Mouse (Mus musculus): ENCODE results near the gene Olfr1223. TPM values are rescaled to one million over a fixed set of nuclear protein-coding genes. Genes with fewer than 3 reads are reported as not detected.
"Not testable (repeated sequence)": the region's sequence is repeated elsewhere in the genome, so short reads cannot be mapped to it uniquely, and the experiment has no call there.

Gene Olfr1223
- not detected in 2 replicates for polyA plus RNA-seq (2015; fragmentation: Nextera tagmentation; extraction: Ambion mirVana)

DNA sequence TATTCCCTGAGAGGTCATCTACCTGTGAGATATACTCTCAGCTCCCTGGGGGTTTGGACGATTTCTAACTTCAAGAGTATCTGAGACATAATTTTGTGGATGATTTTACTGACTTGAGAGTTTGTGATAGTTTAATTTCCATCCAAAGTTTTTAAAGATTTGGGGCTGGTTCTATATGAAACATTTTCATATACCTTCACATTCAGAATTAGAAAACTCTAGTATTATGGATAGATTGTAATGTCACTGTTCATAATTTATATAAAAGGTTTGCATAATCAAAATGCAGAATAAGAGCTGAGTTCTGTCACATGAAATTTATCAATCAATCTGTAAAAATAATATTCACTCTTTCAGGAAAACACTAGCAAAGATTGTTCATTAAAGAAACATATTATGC is at the start of gene Olfr1223:
Gene Olfr1223 (minus strand): TSS at position 101 of the 400 bp plus-strand sequence.
- H3K36me3 ChIP-seq (ENCODE audit: control insufficient read depth, insufficient read depth, low read length), result no peaks in the 10 kb centered on the region
- H3K4me2 ChIP-seq (replicated peaks; ENCODE audit: low read depth), result no peak within 1 kb of the TSS
- no peaks in the 10 kb centered on the region for H3K4me1 ChIP-seq (replicated peaks; ENCODE audit: control insufficient read depth, insufficient read depth)
- ATAC-seq (ENCODE audit: low FRiP score, low TSS enrichment) (no peak), DNase-seq (ENCODE audit: low spot score) (no peak)
- no peak within 1 kb of the TSS for H3K4me3 ChIP-seq (ENCODE audit: low read depth, low read length)
- TF ChIP-seq CTCF (IDR thresholded peaks at IDR 0.05; ENCODE audit: low read depth) (no peak), EP300 (optimal IDR thresholded peaks at IDR 0.05) (no peak)
- 54% methylated on average over 1 of the region's 1 CpGs for WGBS
- no peaks in the 10 kb centered on the region for H3K27me3 ChIP-seq (ENCODE audit: control insufficient read depth, insufficient read depth, low read length)
- no peak within 1 kb of the TSS for H3K27ac ChIP-seq (replicated peaks)
- H3K9me3 ChIP-seq (ENCODE audit: control insufficient read depth, low read length), result no peaks in the 10 kb centered on the region
- no peak within 1 kb of the TSS for H3K9ac ChIP-seq (ENCODE audit: low read length)

DNA sequence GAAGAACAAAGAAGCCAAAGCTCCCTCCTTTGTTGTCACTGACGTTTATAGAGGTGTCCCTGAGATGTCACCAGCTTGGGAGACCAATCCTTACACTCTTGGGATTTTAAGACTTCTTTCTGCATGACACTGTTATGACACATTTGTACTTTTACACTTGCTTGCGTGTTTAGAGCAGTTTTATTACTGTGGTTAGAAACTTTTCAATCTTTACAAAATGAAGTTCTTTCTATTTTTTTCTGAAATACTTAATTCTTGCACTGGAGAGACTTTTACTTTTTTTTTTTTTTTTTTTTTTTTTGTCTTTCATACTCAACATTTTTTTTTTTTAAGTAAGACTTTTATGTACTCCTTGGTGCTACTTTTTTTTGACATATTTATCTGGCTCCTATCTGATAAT is 48.6 kb upstream of the Olfr1223 start, which contains the start of gene Olfr1226:
Gene Olfr1226 (minus strand): TSS at position 101 of the 400 bp plus-strand sequence.
- no peak for TF ChIP-seq CTCF (IDR thresholded peaks at IDR 0.05; ENCODE audit: low read depth)
- no peak for TF ChIP-seq EP300 (optimal IDR thresholded peaks at IDR 0.05)

DNA sequence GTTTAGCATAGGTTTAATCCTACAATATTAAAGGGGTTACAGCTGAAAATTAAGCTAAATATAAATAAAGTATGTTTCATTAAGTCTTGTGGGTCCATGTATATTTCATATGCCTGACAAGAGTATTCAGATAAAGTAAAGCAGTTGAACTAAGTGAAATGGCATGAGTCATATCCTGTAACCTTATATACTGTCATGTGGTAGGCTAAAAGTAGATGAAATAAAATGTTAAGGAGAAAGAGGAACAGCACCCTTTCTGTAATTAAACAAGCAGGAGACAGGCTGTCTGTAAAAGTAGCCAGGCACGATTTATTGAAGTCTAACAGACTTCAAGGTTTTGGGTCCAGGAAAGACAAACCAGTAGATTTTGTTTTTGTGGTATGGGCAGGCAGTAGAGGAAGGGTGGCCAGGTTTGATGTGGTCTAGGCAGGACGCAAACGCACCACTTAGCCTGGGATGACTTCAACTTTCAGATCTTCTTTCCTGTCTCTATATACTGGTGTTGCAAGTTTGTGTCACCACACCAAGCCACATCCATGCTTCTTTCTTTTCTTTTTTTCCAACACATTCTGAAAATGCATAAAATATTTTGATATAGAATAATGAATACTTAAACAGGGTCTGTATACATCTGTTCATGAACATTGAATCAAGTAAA is 45.1 kb upstream of the Olfr1223 start:
- H3K4me1 ChIP-seq (replicated peaks; ENCODE audit: control insufficient read depth, insufficient read depth), result no peaks in the 10 kb centered on the region
- TF ChIP-seq EP300 (optimal IDR thresholded peaks at IDR 0.05), result no peak
- no peak for TF ChIP-seq CTCF (IDR thresholded peaks at IDR 0.05; ENCODE audit: low read depth)
- DNase-seq (ENCODE audit: low spot score) (no peak), ATAC-seq (ENCODE audit: low FRiP score, low TSS enrichment) (no peak)
- no peaks in the 10 kb centered on the region for H3K27me3 ChIP-seq (ENCODE audit: control insufficient read depth, insufficient read depth, low read length)
- H3K36me3 ChIP-seq (ENCODE audit: control insufficient read depth, insufficient read depth, low read length), result no peaks in the 10 kb centered on the region
- WGBS, result 73% methylated on average over 3 of the region's 3 CpGs
- H3K27ac ChIP-seq (replicated peaks), result no peak overlapping the region
- no peak overlapping the region for H3K9ac ChIP-seq (ENCODE audit: low read length)
- H3K4me3 ChIP-seq (ENCODE audit: low read depth, low read length), result no peak overlapping the region
- no peaks in the 10 kb centered on the region for H3K9me3 ChIP-seq (ENCODE audit: control insufficient read depth, low read length)
- H3K4me2 ChIP-seq (replicated peaks; ENCODE audit: low read depth), result no peak overlapping the region

More for the DNA sequence above, 48.6 kb upstream of the Olfr1223 start, which contains the start of gene Olfr1226:
- Histone ChIP-seq H3K27me3 (ENCODE audit: control insufficient read depth, insufficient read depth, low read length) (no peaks in the 10 kb centered on the region), H3K9ac (ENCODE audit: low read length) (no peak within 1 kb of the TSS), H3K9me3 (ENCODE audit: control insufficient read depth, low read length) (no peaks in the 10 kb centered on the region), H3K4me2 (replicated peaks; ENCODE audit: low read depth) (no peak within 1 kb of the TSS), H3K4me1 (replicated peaks; ENCODE audit: control insufficient read depth, insufficient read depth) (no peaks in the 10 kb centered on the region), H3K27ac (replicated peaks) (no peak within 1 kb of the TSS), H3K4me3 (ENCODE audit: low read depth, low read length) (no peak within 1 kb of the TSS), H3K36me3 (ENCODE audit: control insufficient read depth, insufficient read depth, low read length) (no peaks in the 10 kb centered on the region)
- no peak for ATAC-seq (ENCODE audit: low FRiP score, low TSS enrichment)
- DNase-seq (ENCODE audit: low spot score), result no peak
- 55% methylated on average over 2 of the region's 2 CpGs for WGBS

DNA sequence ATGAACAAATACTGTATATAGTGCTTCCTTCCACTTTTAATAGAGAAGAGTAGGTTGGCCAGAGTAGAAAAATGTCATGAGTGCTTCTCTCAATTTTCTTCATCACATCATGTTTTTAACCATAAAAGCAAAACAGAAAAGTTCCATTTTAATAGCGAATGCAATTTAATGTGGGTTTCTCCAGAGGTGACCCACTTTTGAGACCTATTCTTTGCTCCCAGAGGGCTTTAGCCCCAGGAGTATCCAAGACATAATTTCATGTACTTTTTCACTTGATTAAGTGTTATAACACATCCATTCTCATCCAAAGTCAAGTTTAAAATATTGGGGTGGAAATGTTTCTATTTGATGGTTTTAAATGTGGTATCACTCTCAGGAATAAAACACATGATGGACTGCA is 23.2 kb upstream of the Olfr1223 start, which contains the start of gene Olfr1225:
Gene Olfr1225 (minus strand): TSS at position 101 of the 400 bp plus-strand sequence.
- DNase-seq (ENCODE audit: low spot score) (no peak), ATAC-seq (ENCODE audit: low FRiP score, low TSS enrichment) (no peak)
- no peak within 1 kb of the TSS for H3K9ac ChIP-seq (ENCODE audit: low read length)
- H3K27me3 ChIP-seq (ENCODE audit: control insufficient read depth, insufficient read depth, low read length), result no peaks in the 10 kb centered on the region
- no peaks in the 10 kb centered on the region for H3K4me1 ChIP-seq (replicated peaks; ENCODE audit: control insufficient read depth, insufficient read depth)
- H3K4me2 ChIP-seq (replicated peaks; ENCODE audit: low read depth), result no peak within 1 kb of the TSS
- H3K27ac ChIP-seq (replicated peaks), result no peak within 1 kb of the TSS
- WGBS, result 88% methylated on average over 1 of the region's 1 CpGs
- H3K36me3 ChIP-seq (ENCODE audit: control insufficient read depth, insufficient read depth, low read length), result no peaks in the 10 kb centered on the region
- no peak within 1 kb of the TSS for H3K4me3 ChIP-seq (ENCODE audit: low read depth, low read length)
- no peaks in the 10 kb centered on the region for H3K9me3 ChIP-seq (ENCODE audit: control insufficient read depth, low read length)
- TF ChIP-seq EP300 (optimal IDR thresholded peaks at IDR 0.05), result no peak
- no peak for TF ChIP-seq CTCF (IDR thresholded peaks at IDR 0.05; ENCODE audit: low read depth)

DNA sequence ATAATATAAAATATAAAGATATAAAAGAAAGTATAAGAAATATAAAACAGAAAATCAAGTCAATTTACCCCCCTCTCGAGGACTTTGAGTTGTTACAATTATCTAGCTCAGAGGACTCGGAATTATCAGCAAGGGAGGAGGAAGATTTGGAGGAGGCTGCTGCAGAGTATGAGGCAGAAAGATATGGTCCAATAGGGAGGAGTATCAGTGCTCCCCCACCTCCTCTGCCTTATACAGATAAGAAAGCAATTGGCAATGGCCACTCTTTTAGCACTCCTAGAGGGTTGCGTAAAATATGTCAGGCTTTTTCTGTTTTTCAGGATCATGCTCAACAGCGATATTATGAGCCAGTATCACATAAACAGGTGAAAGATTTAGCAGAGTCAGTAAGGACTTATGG is 13.4 kb upstream of the Olfr1223 start:
- H3K27ac ChIP-seq (replicated peaks); H3K9me3 ChIP-seq (ENCODE audit: control insufficient read depth, low read length); H3K9ac ChIP-seq (ENCODE audit: low read length); H3K36me3 ChIP-seq (ENCODE audit: control insufficient read depth, insufficient read depth, low read length); H3K27me3 ChIP-seq (ENCODE audit: control insufficient read depth, insufficient read depth, low read length); H3K4me1 ChIP-seq (replicated peaks; ENCODE audit: control insufficient read depth, insufficient read depth); H3K4me2 ChIP-seq (replicated peaks; ENCODE audit: low read depth); H3K4me3 ChIP-seq (ENCODE audit: low read depth, low read length); DNase-seq (ENCODE audit: low spot score); ATAC-seq (ENCODE audit: low FRiP score, low TSS enrichment): not testable (repeated sequence)
- 83% methylated on average over 4 of the region's 4 CpGs for WGBS

DNA sequence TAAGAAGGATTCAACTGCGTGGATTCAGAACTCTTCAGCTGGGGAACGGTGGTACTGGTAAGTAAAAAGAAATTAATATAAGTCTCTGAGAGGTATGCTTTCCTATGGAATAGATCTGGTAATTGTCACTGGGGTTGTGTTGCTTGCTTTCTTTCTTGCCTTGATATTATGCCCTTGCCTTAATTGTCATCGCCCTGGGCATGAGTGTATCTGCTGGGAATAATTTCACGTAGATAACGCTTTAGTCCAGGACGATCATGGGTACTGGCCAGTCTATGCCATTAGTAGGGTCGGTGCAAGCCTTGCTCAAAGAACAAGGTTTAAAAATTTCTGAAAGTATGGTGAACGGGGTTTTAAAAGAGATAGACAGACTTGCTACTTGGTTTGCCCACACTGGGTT is 12.6 kb upstream of the Olfr1223 start, which contains the start of gene Olfr1224-ps1:
Gene Olfr1224-ps1 (minus strand): TSS at position 101 of the 400 bp plus-strand sequence.
- H3K9ac ChIP-seq (ENCODE audit: low read length); H3K4me2 ChIP-seq (replicated peaks; ENCODE audit: low read depth); H3K9me3 ChIP-seq (ENCODE audit: control insufficient read depth, low read length); H3K4me3 ChIP-seq (ENCODE audit: low read depth, low read length); DNase-seq (ENCODE audit: low spot score); H3K27me3 ChIP-seq (ENCODE audit: control insufficient read depth, insufficient read depth, low read length); H3K27ac ChIP-seq (replicated peaks); H3K36me3 ChIP-seq (ENCODE audit: control insufficient read depth, insufficient read depth, low read length); ATAC-seq (ENCODE audit: low FRiP score, low TSS enrichment); H3K4me1 ChIP-seq (replicated peaks; ENCODE audit: control insufficient read depth, insufficient read depth): not testable (repeated sequence)
- WGBS, result 92% methylated on average over 8 of the region's 8 CpGs
